Mouse (Mus musculus) embryonic fibroblast, embryonic 13.5 days (primary cell): ENCODE measurements around the gene Dlgap5.

Source experiments
- CTCF ChIP-seq: IDR thresholded peaks from 2 replicates; pipeline ENCODE4 v1.5.1; 2011; ENCODE audit warnings: mild to moderate bottlenecking, control low read depth, low read length, moderate library complexity, borderline replicate concordance; ENCODE audit not compliant: insufficient read depth
- POLR2A ChIP-seq: IDR thresholded peaks from 2 replicates; pipeline ENCODE4 v1.6.1; 2011; ENCODE audit warnings: low read depth, mild to moderate bottlenecking, control low read depth, low read length, moderate library complexity

DNA sequence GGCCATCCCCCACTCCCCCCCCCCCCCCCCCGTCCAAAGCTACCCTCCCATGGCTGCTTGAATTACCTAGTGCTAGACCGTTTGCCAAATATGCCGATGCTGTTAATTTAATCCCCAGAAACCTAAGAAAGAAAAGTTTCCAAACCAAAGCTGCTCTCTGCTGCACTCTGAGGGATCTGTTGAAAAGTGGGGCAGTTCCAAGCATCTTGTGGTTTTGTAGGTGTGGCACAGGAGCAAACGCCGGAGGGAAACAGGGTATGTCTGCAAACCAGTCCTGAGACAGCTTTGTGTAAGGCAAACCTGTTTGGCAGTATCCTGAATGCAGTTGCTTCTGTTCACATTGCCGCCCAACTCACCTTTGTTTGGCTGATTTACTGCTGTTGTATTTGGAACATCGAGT is 39.9 kb downstream of the Dlgap5 start:
- TF ChIP-seq CTCF (no peak), POLR2A (no peak)
